Mouse (Mus musculus): ENCODE results near the gene Krt73.

The Krt73 gene

DNA sequence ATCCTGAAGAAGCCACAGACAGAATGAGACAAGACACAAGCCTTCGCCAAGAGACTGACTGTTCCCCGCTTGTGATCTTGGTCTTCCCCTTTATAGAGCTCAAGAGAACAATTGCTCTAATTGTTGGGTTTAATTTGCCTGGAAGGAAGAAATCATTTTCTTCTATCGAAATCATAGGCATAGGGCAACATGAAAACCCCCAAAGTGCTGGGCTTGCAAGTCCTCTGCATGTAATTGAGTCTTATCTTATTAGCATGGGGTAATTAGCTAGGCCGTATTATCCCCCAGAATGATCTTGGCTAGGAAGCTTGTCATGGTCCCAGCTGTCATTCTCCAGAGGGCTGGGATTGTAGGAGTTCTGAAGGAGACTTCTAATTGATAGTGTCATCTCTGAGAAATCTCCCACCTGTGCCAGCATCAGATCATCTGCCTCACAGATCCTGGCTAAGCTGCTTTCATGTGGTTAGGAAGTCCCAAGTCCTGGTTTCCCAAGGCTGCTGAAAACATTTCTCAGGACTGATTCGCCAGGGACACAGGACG is at the start of gene Krt73:
Krt73 (minus strand) TSS at position 51 of the 540 bp plus-strand sequence.
- DNase-seq (ENCODE audit: low read depth), result no peak

- no peak for DNase-seq (ENCODE audit: low read depth)
These were observed 48.5 kb upstream of the Krt73 start, which contains the start of gene Krt1 for GRCm38 (mm10) chr15:101850694-101851093. Gene Krt1 (minus strand): TSS chr15:101850794.

DNA sequence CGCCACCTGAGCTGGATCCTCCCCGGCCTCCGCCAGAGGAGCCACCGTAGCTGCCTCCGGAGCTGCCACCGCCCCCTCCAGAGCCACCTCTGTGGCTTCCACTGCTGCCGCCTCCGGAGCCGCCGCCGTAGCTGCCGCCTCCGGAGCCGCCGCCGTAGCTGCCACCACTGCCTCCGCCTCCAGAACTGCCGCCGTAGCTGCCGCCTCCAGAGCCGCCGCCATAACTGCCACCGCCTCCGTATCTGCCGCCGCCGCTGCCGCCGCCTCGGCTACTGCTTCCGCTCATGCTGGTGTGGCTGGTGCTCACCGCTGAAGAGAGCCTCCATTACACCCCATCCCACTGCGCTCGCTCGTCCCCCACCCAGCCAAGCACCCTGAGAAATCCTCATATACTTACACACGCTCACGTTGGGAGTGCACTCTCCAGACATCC is 43.8 kb upstream of the Krt73 start:
- DNase-seq (ENCODE audit: low read depth), result peak; percentile 22

DNA sequence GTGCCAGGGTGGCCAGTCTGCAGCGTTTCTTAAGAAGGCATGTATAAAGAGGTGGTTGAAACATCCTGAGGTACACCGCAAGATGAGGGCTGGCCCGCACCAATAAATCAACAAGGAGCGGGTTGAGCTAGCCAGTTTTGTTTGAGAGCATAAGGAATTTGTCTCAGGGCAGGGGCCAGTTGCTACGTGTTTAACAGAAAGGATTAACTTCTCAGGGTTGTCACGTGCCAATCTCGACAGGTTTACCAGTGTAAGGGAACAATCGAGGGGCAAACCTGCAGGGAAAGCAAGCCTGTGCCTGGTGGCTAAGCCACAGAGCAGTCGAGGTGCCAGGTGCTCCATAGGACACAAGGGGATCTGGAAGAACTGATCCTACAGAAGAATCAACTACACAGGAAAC is 41.0 kb upstream of the Krt73 start:
- no peak for DNase-seq (ENCODE audit: low read depth)

- DNase-seq (ENCODE audit: low read depth), result no peak
These were observed 32.7 kb upstream of the Krt73 start for GRCm38 (mm10) chr15:101834784-101835328.

- DNase-seq (ENCODE audit: low read depth), result no peak
These were observed 31.0 kb upstream of the Krt73 start for GRCm38 (mm10) chr15:101833131-101833530.

- DNase-seq (ENCODE audit: low read depth), result no peak
These were observed 27.3 kb upstream of the Krt73 start for GRCm38 (mm10) chr15:101829441-101829840.

GRCm38 (mm10) chr15:101821786-101822185 is 19.6 kb upstream of the Krt73 start:
- DNase-seq (ENCODE audit: low read depth), result no peak

DNA sequence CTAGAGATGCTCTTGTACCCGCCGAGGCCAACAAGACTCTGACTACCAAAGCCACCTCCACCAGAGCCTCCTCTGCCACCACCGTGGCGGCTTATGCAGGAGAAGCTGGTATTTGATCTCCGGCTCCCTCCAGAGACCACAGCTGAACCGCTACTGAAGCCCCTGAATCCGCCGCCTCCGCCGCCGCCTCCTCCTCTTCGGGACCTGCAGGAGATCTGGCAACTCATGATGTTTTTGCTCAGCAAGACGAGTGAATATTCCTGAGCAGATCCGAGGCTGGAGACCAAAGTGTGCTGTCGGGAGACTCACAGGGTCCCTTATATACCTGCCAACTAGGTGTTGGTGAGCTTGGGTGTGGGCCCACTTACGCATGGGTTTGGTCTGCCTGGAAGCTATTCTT is 15.7 kb upstream of the Krt73 start, which contains the start of gene Krt2:
Krt2 (minus strand) TSS at position 295 of the 400 bp plus-strand sequence.
- DNase-seq (ENCODE audit: low read depth), result no peak

DNA sequence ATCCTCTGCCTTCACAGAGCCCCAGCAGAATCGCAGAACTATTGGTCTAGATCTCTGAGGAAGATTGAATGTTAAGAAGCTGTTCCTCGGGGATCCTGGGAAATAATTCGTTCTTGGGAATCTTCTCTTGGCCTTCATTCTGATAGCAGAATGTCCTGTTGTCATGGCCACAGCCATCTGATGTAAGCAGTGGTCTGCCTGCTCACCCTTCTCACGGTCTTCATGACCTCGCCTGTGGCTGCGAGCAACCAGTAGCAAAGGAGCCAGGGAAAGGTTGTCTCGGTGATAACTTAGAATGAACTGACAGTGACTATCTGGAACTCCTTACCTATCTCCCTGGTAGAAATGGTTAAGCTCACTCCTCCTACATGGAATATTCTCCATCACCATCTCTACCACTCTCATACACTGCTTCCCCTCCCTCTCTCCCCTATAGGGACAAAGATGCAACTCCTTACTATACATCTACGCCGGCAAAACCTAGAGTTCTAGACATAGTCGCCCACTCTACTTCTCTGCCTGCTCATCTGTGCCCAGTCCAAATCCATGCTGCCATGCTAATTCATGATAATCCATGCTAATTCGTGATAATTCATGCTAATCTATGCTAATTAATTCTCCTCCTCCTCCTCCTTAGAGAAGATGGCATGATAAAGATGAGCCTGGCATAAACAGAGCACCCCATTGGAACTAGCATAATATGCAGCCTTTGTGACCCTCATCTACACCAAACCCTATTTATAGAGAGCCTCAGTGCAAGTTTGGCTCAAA is 1.1 kb upstream of the Krt73 start:
- DNase-seq (ENCODE audit: low read depth), result no peak

DNA sequence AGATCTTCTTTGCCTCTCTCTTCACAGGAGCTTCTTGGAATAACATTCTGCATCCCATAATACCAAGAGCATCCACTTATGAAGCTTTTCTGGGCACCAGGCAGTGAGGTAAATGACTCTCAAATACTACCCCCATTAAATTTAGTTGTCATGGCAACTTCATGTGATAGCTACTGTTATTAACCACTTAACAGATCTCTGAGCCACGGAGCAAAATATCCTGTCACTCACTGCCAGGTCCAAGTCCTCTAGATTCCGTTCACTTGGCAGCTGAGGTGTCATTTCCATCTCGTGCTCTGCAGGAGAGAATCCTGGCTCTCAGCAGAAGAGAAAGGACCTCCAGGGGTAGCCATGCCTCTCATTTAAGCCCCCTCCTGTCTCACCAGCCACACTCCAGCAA is 11.3 kb downstream of the Krt73 start:
- no peak for DNase-seq (ENCODE audit: low read depth)

DNA sequence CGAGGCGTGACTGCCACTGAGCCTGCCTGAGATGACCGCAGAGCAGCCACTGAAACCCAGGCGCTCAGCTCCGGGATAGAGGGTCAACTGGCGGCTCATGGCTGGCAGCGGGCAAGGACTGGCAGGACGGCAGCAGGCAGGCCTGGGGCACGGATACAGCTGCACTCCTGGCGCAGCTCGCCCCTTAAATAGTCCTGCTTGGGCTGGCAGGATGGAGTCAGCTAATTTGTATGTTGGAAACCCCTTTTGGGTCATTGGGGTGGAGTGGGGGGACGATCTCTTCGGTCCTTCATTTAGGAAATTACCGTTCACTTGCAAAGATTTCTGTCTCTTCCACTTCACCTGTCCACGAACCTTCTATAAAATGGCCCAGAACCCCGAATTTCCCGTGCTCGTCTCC is 15.8 kb downstream of the Krt73 start, which contains the start of gene Krt72:
Krt72 (minus strand) TSS at position 101 of the 400 bp plus-strand sequence.
- no peak for DNase-seq (ENCODE audit: low read depth)

GRCm38 (mm10) chr15:101773420-101773819 is 28.7 kb downstream of the Krt73 start:
- no peak for DNase-seq (ENCODE audit: low read depth)

- peak; percentile 68 for DNase-seq (ENCODE audit: low read depth)
These were observed 29.4 kb downstream of the Krt73 start for GRCm38 (mm10) chr15:101772711-101773081.

GRCm38 (mm10) chr15:101772080-101772710 is 30.0 kb downstream of the Krt73 start:
- peak; percentile 13 for DNase-seq (ENCODE audit: low read depth)

- DNase-seq (ENCODE audit: low read depth), result no peak
These were observed 31.9 kb downstream of the Krt73 start for GRCm38 (mm10) chr15:101770226-101770625.

Data from c-Kit-positive CD71-negative TER-119-negative erythroid progenitor cells, embryonic 14.5 days (primary cell).